Mouse (Mus musculus): Measurements from ENCODE around the gene Ifitm1.
"Not testable (repeated sequence)": the region's sequence is repeated elsewhere in the genome, so short reads cannot be mapped to it uniquely, and the experiment has no call there.

The Ifitm1 gene

GRCm38 (mm10) chr7:141016707-141017697, 50.0 kb downstream of the Ifitm1 start:
- DNase-seq (ENCODE audit: low read depth), result no peak

- DNase-seq (ENCODE audit: low read depth), result not testable (repeated sequence)
Observed at GRCm38 (mm10) chr7:141017824-141018223, 50.8 kb downstream of the Ifitm1 start, which contains the start of gene Ifitm6. Gene Ifitm6, minus strand, starts transcription at chr7:141017924.

- DNase-seq (ENCODE audit: low read depth), result no peak
Observed at GRCm38 (mm10) chr7:141019028-141019427, 52.0 kb downstream of the Ifitm1 start.
